Mouse (Mus musculus) stomach, embryonic 15.5 days (tissue): ENCODE results near the gene Tor1aip2. TPM values are rescaled to one million over a fixed set of nuclear protein-coding genes. Genes with fewer than 3 reads are reported as not detected.
A peak's percentile ranks its signal among the peaks of the same experiment; 100 is the strongest.

Experiments
- ATAC-seq: fragments of 200-750 bp; cut with Nextera tagmentation; 2 replicates; pipeline ENCODE4 v1.8.0; 2017; ENCODE audit warnings: low read depth, moderate number of reproducible peaks, moderate TSS enrichment; ENCODE audit not compliant: insufficient read depth, low FRiP score
- H3K27ac ChIP-seq: fragments of 300-500 bp; sonication (generic); 2 replicates; pipeline ENCODE4 v1.5.1; 2015; ENCODE audit warnings: mild to moderate bottlenecking, inconsistent platforms
- H3K27me3 ChIP-seq: fragments of 300-500 bp; sonication (generic); replicated peaks from 2 replicates; pipeline ENCODE4 v1.6.1; 2015; ENCODE audit warnings: inconsistent platforms
- H3K36me3 ChIP-seq: fragments of 300-500 bp; sonication (generic); 2 replicates; pipeline ENCODE4 v1.6.1; 2015; ENCODE audit warnings: inconsistent platforms
- H3K4me1 ChIP-seq: fragments of 300-500 bp; sonication (generic); 2 replicates; pipeline ENCODE4 v1.6.1; 2015; ENCODE audit warnings: inconsistent platforms
- H3K4me2 ChIP-seq: fragments of 300-500 bp; sonication (generic); 2 replicates; pipeline ENCODE4 v1.6.1; 2015; ENCODE audit warnings: mild to moderate bottlenecking, inconsistent platforms
- H3K4me3 ChIP-seq: fragments of 300-500 bp; sonication (generic); replicated peaks from 2 replicates; pipeline ENCODE4 v1.5.1; 2015; ENCODE audit warnings: inconsistent platforms
- H3K9ac ChIP-seq: fragments of 300-500 bp; sonication (generic); 2 replicates; pipeline ENCODE4 v1.6.1; 2015; ENCODE audit warnings: inconsistent platforms
- H3K9me3 ChIP-seq: fragments of 300-500 bp; sonication (generic); 2 replicates; pipeline ENCODE4 v1.6.1; 2016; ENCODE audit warnings: inconsistent platforms
- WGBS: fragments of 180-500 bp; shearing (Covaris S2); methylation state at CpG from one replicate; pipeline ENCODE4 v1.1.7; 2015; 5-methylcytosine and 5-hydroxymethylcytosine counted together
- polyA plus RNA-seq: library from polyadenylated mRNA; unstranded; fragments of >200 nt; fragmentation: Nextera tagmentation; extraction: Ambion mirVana; gene quantifications from 2 replicates; pipeline ENCODE4 v1.2.1, GENCODE M21; 2015

The Tor1aip2 gene
- polyA plus RNA-seq, result 108 and 113 TPM in 2 replicates

- Histone ChIP-seq H3K36me3 (peaks cover 19% of the 10 kb centered on the region), H3K4me1 (peaks cover 5% of the 10 kb centered on the region; the same call in 1 of the 2 replicates), H3K4me3 (peak within 1 kb of the TSS; percentile 87), H3K27ac (peak within 1 kb of the TSS; percentile 100), H3K27me3 (no peaks in the 10 kb centered on the region), H3K9ac (peak within 1 kb of the TSS; percentile 83), H3K4me2 (peak within 1 kb of the TSS; percentile 65), H3K9me3 (no peaks in the 10 kb centered on the region)
- under 1% methylated on average over 55 of the region's 59 CpGs for WGBS
- peak; percentile 84 for ATAC-seq
These were observed at the start of gene Tor1aip2 for GRCm38 (mm10) chr1:156035269-156035929. Gene Tor1aip2 (plus strand): TSS chr1:156035403.

- H3K9ac ChIP-seq, result no peak overlapping the region
- H3K4me3 ChIP-seq, result no peak overlapping the region
- H3K9me3 ChIP-seq, result no peaks in the 10 kb centered on the region
- no peak for ATAC-seq
- no peaks in the 10 kb centered on the region for H3K27me3 ChIP-seq
- 57% methylated on average over 2 of the region's 2 CpGs for WGBS
- peaks cover 8% of the 10 kb centered on the region for H3K4me1 ChIP-seq
- no peaks in the 10 kb centered on the region for H3K36me3 ChIP-seq
- no peak overlapping the region for H3K27ac ChIP-seq
- no peak overlapping the region for H3K4me2 ChIP-seq
These were observed 47.6 kb upstream of the Tor1aip2 start for GRCm38 (mm10) chr1:155987625-155988024.

- 10% methylated on average over 2 of the region's 2 CpGs for WGBS
- H3K4me1 ChIP-seq, result peaks cover 8% of the 10 kb centered on the region
- H3K27me3 ChIP-seq, result no peaks in the 10 kb centered on the region
- H3K9me3 ChIP-seq, result no peaks in the 10 kb centered on the region
- no peaks in the 10 kb centered on the region for H3K36me3 ChIP-seq
- H3K9ac ChIP-seq, result no peak overlapping the region
- H3K27ac ChIP-seq, result no peak overlapping the region
- no peak for ATAC-seq
- H3K4me2 ChIP-seq, result no peak overlapping the region
- H3K4me3 ChIP-seq, result no peak overlapping the region
These were observed 45.8 kb upstream of the Tor1aip2 start for GRCm38 (mm10) chr1:155989387-155989786.

GRCm38 (mm10) chr1:155990391-155990790 lies 44.8 kb upstream of the Tor1aip2 start:
- no peak for ATAC-seq
- no peak overlapping the region for H3K4me3 ChIP-seq
- no peak overlapping the region for H3K27ac ChIP-seq
- 33% methylated on average over 11 of the region's 11 CpGs for WGBS
- H3K27me3 ChIP-seq, result no peaks in the 10 kb centered on the region
- peaks cover 8% of the 10 kb centered on the region for H3K4me1 ChIP-seq
- H3K9ac ChIP-seq, result no peak overlapping the region
- no peaks in the 10 kb centered on the region for H3K9me3 ChIP-seq
- no peaks in the 10 kb centered on the region for H3K36me3 ChIP-seq
- no peak overlapping the region for H3K4me2 ChIP-seq

- no peak overlapping the region for H3K27ac ChIP-seq
- ATAC-seq, result peak; percentile 83
- WGBS, result 57% methylated on average over 2 of the region's 2 CpGs
- no peaks in the 10 kb centered on the region for H3K27me3 ChIP-seq
- no peaks in the 10 kb centered on the region for H3K9me3 ChIP-seq
- H3K4me3 ChIP-seq, result no peak overlapping the region
- H3K4me2 ChIP-seq, result no peak overlapping the region
- no peak overlapping the region for H3K9ac ChIP-seq
- H3K4me1 ChIP-seq, result peaks cover 3% of the 10 kb centered on the region
- no peaks in the 10 kb centered on the region for H3K36me3 ChIP-seq
These were observed 40.7 kb upstream of the Tor1aip2 start for GRCm38 (mm10) chr1:155994524-155994923.

- Histone ChIP-seq H3K36me3 (no peaks in the 10 kb centered on the region), H3K9ac (no peak overlapping the region), H3K4me2 (no peak overlapping the region), H3K27me3 (no peaks in the 10 kb centered on the region), H3K4me1 (no peaks in the 10 kb centered on the region), H3K27ac (no peak overlapping the region), H3K9me3 (no peaks in the 10 kb centered on the region), H3K4me3 (no peak overlapping the region)
- ATAC-seq, result no peak
- 34% methylated on average over 2 of the region's 2 CpGs for WGBS
These were observed 39.6 kb upstream of the Tor1aip2 start for GRCm38 (mm10) chr1:155995612-155996011.

GRCm38 (mm10) chr1:156002366-156002765 lies 32.8 kb upstream of the Tor1aip2 start:
- ATAC-seq, result no peak
- 83% methylated on average over 8 of the region's 8 CpGs for WGBS
- Histone ChIP-seq H3K4me2 (no peak overlapping the region), H3K4me1 (no peaks in the 10 kb centered on the region), H3K9ac (no peak overlapping the region), H3K27me3 (no peaks in the 10 kb centered on the region), H3K9me3 (no peaks in the 10 kb centered on the region), H3K4me3 (no peak overlapping the region), H3K27ac (no peak overlapping the region), H3K36me3 (peaks cover 10% of the 10 kb centered on the region)

GRCm38 (mm10) chr1:156003201-156003935 lies 31.8 kb upstream of the Tor1aip2 start:
- Histone ChIP-seq H3K27me3 (no peaks in the 10 kb centered on the region), H3K4me2 (no peak overlapping the region), H3K27ac (no peak overlapping the region), H3K9me3 (no peaks in the 10 kb centered on the region), H3K4me1 (no peaks in the 10 kb centered on the region), H3K9ac (no peak overlapping the region), H3K4me3 (no peak overlapping the region), H3K36me3 (peaks cover 15% of the 10 kb centered on the region)
- 88% methylated on average over 7 of the region's 7 CpGs for WGBS
- 0 out of 2 replicates have a peak, but pooled peaks have one; percentile 27 for ATAC-seq

GRCm38 (mm10) chr1:156005906-156006305 lies 29.3 kb upstream of the Tor1aip2 start:
- H3K27me3 ChIP-seq, result no peaks in the 10 kb centered on the region
- WGBS, result 86% methylated on average over 11 of the region's 11 CpGs
- no peak overlapping the region for H3K9ac ChIP-seq
- no peak overlapping the region for H3K4me2 ChIP-seq
- H3K9me3 ChIP-seq, result no peaks in the 10 kb centered on the region
- H3K4me3 ChIP-seq, result no peak overlapping the region
- peaks cover 23% of the 10 kb centered on the region for H3K36me3 ChIP-seq
- ATAC-seq, result no peak
- no peaks in the 10 kb centered on the region for H3K4me1 ChIP-seq
- H3K27ac ChIP-seq, result no peak overlapping the region

- no peak overlapping the region for H3K4me2 ChIP-seq
- WGBS, result 93% methylated on average over 1 of the region's 1 CpGs
- no peak for ATAC-seq
These were observed 26.2 kb upstream of the Tor1aip2 start for GRCm38 (mm10) chr1:156009003-156009402.

GRCm38 (mm10) chr1:156019800-156020199 lies 15.4 kb upstream of the Tor1aip2 start:
- no peaks in the 10 kb centered on the region for H3K27me3 ChIP-seq
- no peak overlapping the region for H3K4me3 ChIP-seq
- 83% methylated on average over 1 of the region's 1 CpGs for WGBS
- H3K27ac ChIP-seq, result no peak overlapping the region
- H3K4me2 ChIP-seq, result no peak overlapping the region
- H3K4me1 ChIP-seq, result no peaks in the 10 kb centered on the region
- no peak overlapping the region for H3K9ac ChIP-seq
- no peaks in the 10 kb centered on the region for H3K9me3 ChIP-seq
- H3K36me3 ChIP-seq, result peaks cover 18% of the 10 kb centered on the region
- no peak for ATAC-seq

More at GRCm38 (mm10) chr1:156009003-156009402, 26.2 kb upstream of the Tor1aip2 start:
- no peak overlapping the region for H3K9ac ChIP-seq
- no peak overlapping the region for H3K4me3 ChIP-seq
- no peak overlapping the region for H3K27ac ChIP-seq
- H3K9me3 ChIP-seq, result no peaks in the 10 kb centered on the region
- peaks cover 26% of the 10 kb centered on the region for H3K36me3 ChIP-seq
- no peaks in the 10 kb centered on the region for H3K4me1 ChIP-seq
- H3K27me3 ChIP-seq, result no peaks in the 10 kb centered on the region

- no peak overlapping the region for H3K4me3 ChIP-seq
- no peaks in the 10 kb centered on the region for H3K27me3 ChIP-seq
- H3K4me1 ChIP-seq, result no peaks in the 10 kb centered on the region
- no peak for ATAC-seq
- H3K4me2 ChIP-seq, result no peak overlapping the region
- H3K36me3 ChIP-seq, result peaks cover 18% of the 10 kb centered on the region
- no peak overlapping the region for H3K9ac ChIP-seq
- no peaks in the 10 kb centered on the region for H3K9me3 ChIP-seq
- no peak overlapping the region for H3K27ac ChIP-seq
- whole genome bisulfite sequencing, result 93% methylated on average over 1 of the region's 1 CpGs
These were observed 14.8 kb upstream of the Tor1aip2 start for GRCm38 (mm10) chr1:156020402-156020801.
